ENCODE assay signal across 24 mouse cellular contexts in the genomic region with DNA sequence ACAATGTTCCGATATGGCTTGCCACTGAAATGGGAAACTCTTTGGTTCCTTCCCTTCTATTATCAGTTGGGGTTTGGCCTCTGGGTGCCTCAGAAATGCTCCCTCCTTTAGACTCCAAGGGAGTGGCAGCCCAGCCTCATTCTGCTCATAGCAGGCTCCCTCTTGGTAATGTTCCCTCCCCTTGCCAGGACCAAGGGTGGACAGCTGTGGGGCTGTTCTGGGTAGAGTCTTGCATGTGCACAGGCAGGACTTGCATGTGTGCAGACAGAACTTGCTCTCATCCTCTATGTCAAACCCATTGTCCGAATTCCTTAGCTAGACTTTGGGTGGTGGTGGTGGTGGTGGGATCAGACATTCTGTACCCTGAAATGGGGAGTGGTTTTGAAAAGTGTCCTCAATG.
DNase-seq lines count a peak whose midpoint lies in the region; ATAC-seq and TF ChIP-seq lines count a peak whose summit lies in the region.
"Had no signal": no experiment of that assay in that cellular context is flagged by ENCODE, and none has a peak within 500 bp of the region (broad histone marks: within the 10 kb centered on the region; RNA-seq: fewer than 3 reads in every experiment).

No protein-coding gene starts in this region.

- H3K27ac ChIP-seq in heart, embryonic 13.5 days (replicated peaks) = 0 out of 2 replicates have a peak overlapping the region, but pooled peaks have one; percentile 32
- no peak overlapping the region for H3K27ac ChIP-seq in heart, adult 2 months
- no peak overlapping the region for H3K27ac ChIP-seq in liver, embryonic 11.5 days (ENCODE audit: low read depth, low read length)
- H3K27ac ChIP-seq in hindbrain, embryonic 13.5 days = no peak overlapping the region
- H3K27ac ChIP-seq in midbrain, postnatal 0 days (ENCODE audit: low read depth, low read length) = no peak overlapping the region
- H3K27ac ChIP-seq: forebrain, embryonic 10.5 days; limb, embryonic 13.5 days; lung, embryonic 15.5 days; midbrain, embryonic 15.5 days had no signal

- peaks cover 32% of the 10 kb centered on the region for H3K4me1 ChIP-seq in heart, embryonic 13.5 days
- peaks cover 4% of the 10 kb centered on the region for H3K4me1 ChIP-seq in heart, adult 2 months (ENCODE audit: control insufficient read depth, insufficient read depth, low read length)
- H3K4me1 ChIP-seq in megakaryocyte, embryonic 14.5 days = peaks cover 87% of the 10 kb centered on the region
- H3K4me1 ChIP-seq in liver, embryonic 11.5 days (replicated peaks; ENCODE audit: control insufficient read depth, insufficient read depth, low read length) = peaks cover 25% of the 10 kb centered on the region
- no peaks in the 10 kb centered on the region for H3K4me1 ChIP-seq in hindbrain, embryonic 13.5 days (replicated peaks)
- no peaks in the 10 kb centered on the region for H3K4me1 ChIP-seq in midbrain, postnatal 0 days (ENCODE audit: insufficient read depth, low read length)
- H3K4me1 ChIP-seq: lung, embryonic 15.5 days; midbrain, embryonic 15.5 days had no signal

- H3K27me3 ChIP-seq in heart, embryonic 13.5 days (replicated peaks) = no peaks in the 10 kb centered on the region
- no peaks in the 10 kb centered on the region for H3K27me3 ChIP-seq in heart, adult 2 months (ENCODE audit: control insufficient read depth, insufficient read depth, low read length)
- no peaks in the 10 kb centered on the region for H3K27me3 ChIP-seq in megakaryocyte, embryonic 14.5 days (replicated peaks)
- H3K27me3 ChIP-seq in liver, embryonic 11.5 days (replicated peaks; ENCODE audit: control insufficient read depth, insufficient read depth, low read length) = no peaks in the 10 kb centered on the region
- H3K27me3 ChIP-seq in hindbrain, embryonic 13.5 days = no peaks in the 10 kb centered on the region
- H3K27me3 ChIP-seq in midbrain, postnatal 0 days (ENCODE audit: insufficient read depth, low read length) = no peaks in the 10 kb centered on the region
- H3K27me3 ChIP-seq: limb, embryonic 13.5 days; lung, embryonic 15.5 days; midbrain, embryonic 15.5 days had no signal

- no peak for DNase-seq in heart, adult 2 months
- DNase-seq in liver, embryonic 11.5 days (ENCODE audit: low spot score) = no peak
- DNase-seq in midbrain, postnatal 0 days (ENCODE audit: low spot score) = no peak
- DNase-seq: adrenal gland, postnatal 14 days; cerebellum, adult 2 months; cerebellum, postnatal 25 days; embryo, embryonic 11 days; gastrocnemius, postnatal 14 days; heart, adult 11 months; heart, postnatal 14 days; kidney, adult 11 months; kidney, postnatal 4 days; right cerebral cortex, postnatal 4 days; thymus, postnatal 4 days had no signal

- no peak for TF ChIP-seq POLR2A in heart, adult 2 months (IDR thresholded peaks at IDR 0.05; ENCODE audit: insufficient read depth, low read depth, low read length)

- no peak for TF ChIP-seq EP300 in heart, adult 2 months (IDR thresholded peaks at IDR 0.05; ENCODE audit: insufficient read depth, low read depth, low read length)

- no peaks in the 10 kb centered on the region for H3K36me3 ChIP-seq in heart, embryonic 13.5 days
- no peaks in the 10 kb centered on the region for H3K36me3 ChIP-seq in heart, adult 2 months (ENCODE audit: control insufficient read depth, insufficient read depth, low read length)
- peaks cover 2% of the 10 kb centered on the region for H3K36me3 ChIP-seq in megakaryocyte, embryonic 14.5 days (replicated peaks; ENCODE audit: low read length)
- H3K36me3 ChIP-seq in liver, embryonic 11.5 days (ENCODE audit: control insufficient read depth, insufficient read depth, low read length) = no peaks in the 10 kb centered on the region
- H3K36me3 ChIP-seq in hindbrain, embryonic 13.5 days = no peaks in the 10 kb centered on the region
- H3K36me3 ChIP-seq in midbrain, postnatal 0 days (ENCODE audit: insufficient read depth, low read length) = no peaks in the 10 kb centered on the region
- H3K36me3 ChIP-seq: forebrain, embryonic 10.5 days; limb, embryonic 13.5 days; lung, embryonic 15.5 days; midbrain, embryonic 15.5 days had no signal

- TF ChIP-seq CTCF in heart, adult 2 months (IDR thresholded peaks at IDR 0.05) = no peak
- TF ChIP-seq CTCF in midbrain, postnatal 0 days (IDR thresholded peaks at IDR 0.05) = no peak

- H3K9ac ChIP-seq in heart, embryonic 13.5 days = no peak overlapping the region
- no peak overlapping the region for H3K9ac ChIP-seq in heart, adult 2 months (ENCODE audit: low read depth, low read length)
- H3K9ac ChIP-seq in liver, embryonic 11.5 days (ENCODE audit: low read depth, low read length) = no peak overlapping the region
- no peak overlapping the region for H3K9ac ChIP-seq in hindbrain, embryonic 13.5 days
- no peak overlapping the region for H3K9ac ChIP-seq in midbrain, postnatal 0 days (replicated peaks; ENCODE audit: low read length, poor library complexity, severe bottlenecking)
- H3K9ac ChIP-seq: limb, embryonic 13.5 days; lung, embryonic 15.5 days; midbrain, embryonic 15.5 days had no signal

- no peak overlapping the region for H3K4me3 ChIP-seq in heart, embryonic 13.5 days
- H3K4me3 ChIP-seq in heart, adult 2 months = no peak overlapping the region
- peak overlapping the region; percentile 60 for H3K4me3 ChIP-seq in megakaryocyte, embryonic 14.5 days (replicated peaks)
- no peak overlapping the region for H3K4me3 ChIP-seq in liver, embryonic 11.5 days (ENCODE audit: low read depth, low read length)
- no peak overlapping the region for H3K4me3 ChIP-seq in hindbrain, embryonic 13.5 days
- no peak overlapping the region for H3K4me3 ChIP-seq in midbrain, postnatal 0 days (ENCODE audit: low read depth, low read length)
- H3K4me3 ChIP-seq: forebrain, embryonic 10.5 days; limb, embryonic 13.5 days; lung, embryonic 15.5 days; midbrain, embryonic 15.5 days had no signal

- 90% methylated on average over 2 of the region's 2 CpGs for WGBS in heart, embryonic 13.5 days
- WGBS in heart, adult 2 months = 82% methylated on average over 2 of the region's 2 CpGs
- 62% methylated on average over 2 of the region's 2 CpGs for WGBS in liver, embryonic 11.5 days
- WGBS in hindbrain, embryonic 13.5 days = 95% methylated on average over 2 of the region's 2 CpGs
- WGBS in midbrain, postnatal 0 days = 77% methylated on average over 2 of the region's 2 CpGs

- no peak for ATAC-seq in heart, embryonic 13.5 days (ENCODE audit: extremely low read depth, insufficient number of reproducible peaks, low FRiP score, low TSS enrichment)
- ATAC-seq in megakaryocyte, adult 5-6 weeks (ENCODE audit: poor library complexity, severe bottlenecking) = no peak
- ATAC-seq in liver, embryonic 11.5 days (replicated peaks; ENCODE audit: low FRiP score) = peak; percentile 37; the same call in 1 of the 2 replicates
- 0 out of 2 replicates have a peak, but pooled peaks have one; percentile 15 for ATAC-seq in megakaryocyte progenitor cell, adult 5-6 weeks (replicated peaks; ENCODE audit: poor library complexity)
- no peak for ATAC-seq in hindbrain, embryonic 13.5 days (ENCODE audit: low FRiP score)
- no peak for ATAC-seq in midbrain, postnatal 0 days (ENCODE audit: low FRiP score)
- ATAC-seq: forebrain, embryonic 16.5 days; midbrain, embryonic 15.5 days had no signal

- no peaks in the 10 kb centered on the region for H3K79me2 ChIP-seq in heart, adult 2 months (replicated peaks; ENCODE audit: control insufficient read depth, insufficient read depth, low read length)

- intact Hi-C loops in heart, adult 2 months (cut with DNase I) = no loop called here

- H3K9me3 ChIP-seq in heart, embryonic 13.5 days = no peaks in the 10 kb centered on the region
- no peaks in the 10 kb centered on the region for H3K9me3 ChIP-seq in megakaryocyte, embryonic 14.5 days
- H3K9me3 ChIP-seq in liver, embryonic 11.5 days (ENCODE audit: control insufficient read depth, low read length) = no peaks in the 10 kb centered on the region
- H3K9me3 ChIP-seq in hindbrain, embryonic 13.5 days = no peaks in the 10 kb centered on the region
- H3K9me3 ChIP-seq in midbrain, postnatal 0 days (ENCODE audit: low read length) = no peaks in the 10 kb centered on the region
- H3K9me3 ChIP-seq: forebrain, embryonic 10.5 days; limb, embryonic 13.5 days; lung, embryonic 15.5 days; midbrain, embryonic 15.5 days had no signal

- H3K4me2 ChIP-seq in heart, embryonic 13.5 days = no peak overlapping the region
- H3K4me2 ChIP-seq in liver, embryonic 11.5 days = no peak overlapping the region
- no peak overlapping the region for H3K4me2 ChIP-seq in hindbrain, embryonic 13.5 days
- H3K4me2 ChIP-seq in midbrain, postnatal 0 days (ENCODE audit: low read depth, low read length, poor library complexity, severe bottlenecking) = no peak overlapping the region
- H3K4me2 ChIP-seq: limb, embryonic 13.5 days; lung, embryonic 15.5 days; midbrain, embryonic 15.5 days had no signal

Comparison
In these comparisons a context has a peak if more than half of its experiments do, and no peak if none do; other contexts are left out.
1. ATAC-seq: peak in liver, embryonic 11.5 days (single experiment) and megakaryocyte progenitor cell, adult 5-6 weeks (single experiment); none in heart, embryonic 13.5 days (single experiment), megakaryocyte, adult 5-6 weeks (single experiment), hindbrain, embryonic 13.5 days (single experiment) and midbrain, postnatal 0 days (single experiment).